Mouse (Mus musculus): ENCODE measurements around the gene Hoxa9. TPM values are rescaled to one million over a fixed set of nuclear protein-coding genes. Genes with fewer than 3 reads are reported as not detected.

Gene Hoxa9
- polyA plus RNA-seq, 1 experiment from 2014 or later: 0.16 TPM

- Histone ChIP-seq H3K9ac (no peak overlapping the region), H3K9me3 (no peaks in the 10 kb centered on the region), H3K4me1 (peaks cover 12% of the 10 kb centered on the region; the same call in 1 of the 2 replicates), H3K27ac (no peak overlapping the region), H3K27me3 (peaks cover 99% of the 10 kb centered on the region), H3K4me3 (no peak overlapping the region), H3K4me2 (no peak overlapping the region), H3K36me3 (no peaks in the 10 kb centered on the region)
- ATAC-seq (ENCODE audit: borderline replicate concordance, extremely low read depth, low FRiP score, low TSS enrichment): no peak
- 2% methylated on average over 23 of the region's 23 CpGs for WGBS
Measured at GRCm38 (mm10) chr6:52247766-52248637, 17.1 kb upstream of the Hoxa9 start.

- no peak overlapping the region for H3K4me2 ChIP-seq
- H3K9ac ChIP-seq: no peak overlapping the region
- no peak for ATAC-seq (ENCODE audit: borderline replicate concordance, extremely low read depth, low FRiP score, low TSS enrichment)
- 2% methylated on average over 3 of the region's 3 CpGs for WGBS
- no peaks in the 10 kb centered on the region for H3K36me3 ChIP-seq
- H3K9me3 ChIP-seq: no peaks in the 10 kb centered on the region
- no peak overlapping the region for H3K27ac ChIP-seq
- no peak overlapping the region for H3K4me3 ChIP-seq
- H3K27me3 ChIP-seq: peaks cover 99% of the 10 kb centered on the region
- H3K4me1 ChIP-seq: peaks cover 12% of the 10 kb centered on the region; the same call in 1 of the 2 replicates
Measured at GRCm38 (mm10) chr6:52246916-52247315, 16.0 kb upstream of the Hoxa9 start.

- H3K4me1 ChIP-seq: peaks cover 12% of the 10 kb centered on the region; the same call in 1 of the 2 replicates
- no peak for ATAC-seq (ENCODE audit: borderline replicate concordance, extremely low read depth, low FRiP score, low TSS enrichment)
- H3K36me3 ChIP-seq: no peaks in the 10 kb centered on the region
- 2% methylated on average over 26 of the region's 26 CpGs for WGBS
- no peak overlapping the region for H3K9ac ChIP-seq
- no peaks in the 10 kb centered on the region for H3K9me3 ChIP-seq
- no peak overlapping the region for H3K27ac ChIP-seq
- no peak overlapping the region for H3K4me2 ChIP-seq
- H3K4me3 ChIP-seq: no peak overlapping the region
- peaks cover 99% of the 10 kb centered on the region for H3K27me3 ChIP-seq
Measured at GRCm38 (mm10) chr6:52246403-52246803, 15.5 kb upstream of the Hoxa9 start.

GRCm38 (mm10) chr6:52245757-52246142 is 14.9 kb upstream of the Hoxa9 start, which contains the start of gene Hoxa11:
Hoxa11 (minus strand) TSS chr6:52245810.
- ATAC-seq (ENCODE audit: borderline replicate concordance, extremely low read depth, low FRiP score, low TSS enrichment): no peak
- Histone ChIP-seq H3K4me2 (no peak within 1 kb of the TSS; the same call in 1 of the 2 replicates), H3K27me3 (peaks cover 99% of the 10 kb centered on the region), H3K27ac (no peak within 1 kb of the TSS), H3K9ac (no peak within 1 kb of the TSS), H3K4me1 (peaks cover 12% of the 10 kb centered on the region; the same call in 1 of the 2 replicates), H3K4me3 (peak within 1 kb of the TSS; percentile 8; the same call in 1 of the 2 replicates), H3K9me3 (no peaks in the 10 kb centered on the region), H3K36me3 (no peaks in the 10 kb centered on the region)
- 1% methylated on average over 20 of the region's 20 CpGs for WGBS

- no peak overlapping the region for H3K9ac ChIP-seq
- WGBS: under 1% methylated on average over 71 of the region's 71 CpGs
- no peaks in the 10 kb centered on the region for H3K9me3 ChIP-seq
- H3K36me3 ChIP-seq: no peaks in the 10 kb centered on the region
- H3K27me3 ChIP-seq: peaks cover 100% of the 10 kb centered on the region
- H3K4me1 ChIP-seq: peaks cover 13% of the 10 kb centered on the region
- peak overlapping the region; percentile 8; the same call in 1 of the 2 replicates for H3K4me3 ChIP-seq
- H3K27ac ChIP-seq: no peak overlapping the region
- no peak for ATAC-seq (ENCODE audit: borderline replicate concordance, extremely low read depth, low FRiP score, low TSS enrichment)
- H3K4me2 ChIP-seq: no peak overlapping the region
Measured at GRCm38 (mm10) chr6:52245040-52245756, 14.3 kb upstream of the Hoxa9 start.

GRCm38 (mm10) chr6:52244471-52245039 is 13.7 kb upstream of the Hoxa9 start:
- Histone ChIP-seq H3K36me3 (no peaks in the 10 kb centered on the region), H3K4me2 (no peak overlapping the region), H3K9me3 (no peaks in the 10 kb centered on the region), H3K27ac (no peak overlapping the region), H3K4me3 (no peak overlapping the region; the same call in 1 of the 2 replicates), H3K9ac (no peak overlapping the region), H3K4me1 (peaks cover 15% of the 10 kb centered on the region), H3K27me3 (peaks cover 100% of the 10 kb centered on the region)
- no peak for ATAC-seq (ENCODE audit: borderline replicate concordance, extremely low read depth, low FRiP score, low TSS enrichment)
- 2% methylated on average over 23 of the region's 23 CpGs for WGBS

- WGBS: 4% methylated on average over 12 of the region's 12 CpGs
- Histone ChIP-seq H3K27me3 (peaks cover 99% of the 10 kb centered on the region), H3K4me3 (no peak overlapping the region), H3K9me3 (no peaks in the 10 kb centered on the region), H3K4me2 (no peak overlapping the region), H3K36me3 (no peaks in the 10 kb centered on the region), H3K9ac (no peak overlapping the region), H3K27ac (no peak overlapping the region), H3K4me1 (peaks cover 11% of the 10 kb centered on the region)
- no peak for ATAC-seq (ENCODE audit: borderline replicate concordance, extremely low read depth, low FRiP score, low TSS enrichment)
Measured at GRCm38 (mm10) chr6:52243681-52244121, 12.8 kb upstream of the Hoxa9 start.

GRCm38 (mm10) chr6:52242801-52243332 is 12.0 kb upstream of the Hoxa9 start:
- Histone ChIP-seq H3K27ac (no peak overlapping the region), H3K9ac (no peak overlapping the region), H3K4me1 (peaks cover 11% of the 10 kb centered on the region), H3K36me3 (no peaks in the 10 kb centered on the region), H3K9me3 (no peaks in the 10 kb centered on the region), H3K4me3 (no peak overlapping the region), H3K4me2 (no peak overlapping the region), H3K27me3 (peaks cover 98% of the 10 kb centered on the region)
- no peak for ATAC-seq (ENCODE audit: borderline replicate concordance, extremely low read depth, low FRiP score, low TSS enrichment)
- WGBS: 4% methylated on average over 4 of the region's 4 CpGs

- Histone ChIP-seq H3K36me3 (no peaks in the 10 kb centered on the region), H3K9me3 (no peaks in the 10 kb centered on the region), H3K4me1 (peaks cover 11% of the 10 kb centered on the region), H3K27ac (no peak overlapping the region), H3K9ac (no peak overlapping the region), H3K4me3 (no peak overlapping the region), H3K27me3 (peaks cover 98% of the 10 kb centered on the region), H3K4me2 (no peak overlapping the region)
- 10% methylated on average over 9 of the region's 9 CpGs for WGBS
- ATAC-seq (ENCODE audit: borderline replicate concordance, extremely low read depth, low FRiP score, low TSS enrichment): no peak
Measured at GRCm38 (mm10) chr6:52241001-52241621, 10.2 kb upstream of the Hoxa9 start.

- H3K36me3 ChIP-seq: no peaks in the 10 kb centered on the region
- peak; percentile 64; the same call in 1 of the 2 replicates for ATAC-seq (ENCODE audit: borderline replicate concordance, extremely low read depth, low FRiP score, low TSS enrichment)
- WGBS: 1% methylated on average over 35 of the region's 35 CpGs
- no peaks in the 10 kb centered on the region for H3K9me3 ChIP-seq
- H3K27ac ChIP-seq: no peak within 1 kb of the TSS
- peak within 1 kb of the TSS; percentile 19; the same call in 1 of the 2 replicates for H3K4me3 ChIP-seq
- H3K4me1 ChIP-seq: peaks cover 8% of the 10 kb centered on the region
- H3K9ac ChIP-seq: no peak within 1 kb of the TSS
- peak within 1 kb of the TSS; percentile 36 for H3K4me2 ChIP-seq
- peaks cover 98% of the 10 kb centered on the region for H3K27me3 ChIP-seq
Measured at GRCm38 (mm10) chr6:52240389-52241000, 9.6 kb upstream of the Hoxa9 start, which contains the start of gene Hoxa10. Hoxa10 (minus strand) TSS chr6:52240854.

Measured in lung, embryonic 15.5 days (tissue).